Mouse (Mus musculus) embryonic fibroblast, embryonic 13.5 days (primary cell): ENCODE results near the gene Hmgn3. TPM values are rescaled to one million over a fixed set of nuclear protein-coding genes. Genes with fewer than 3 reads are reported as not detected.
"Not testable (repeated sequence)": the region's sequence is repeated elsewhere in the genome, so short reads cannot be mapped to it uniquely, and the experiment has no call there.

ENCODE experiments used
- H3K27ac ChIP-seq: 2 replicates; pipeline ENCODE4 v1.5.1; 2012; ENCODE audit warnings: low read length, control low read depth, inconsistent platforms; ENCODE audit not compliant: insufficient read depth
- H3K4me1 ChIP-seq: 2 replicates; pipeline ENCODE4 v1.6.1; 2011; ENCODE audit warnings: low read length; ENCODE audit not compliant: control insufficient read depth, insufficient read depth
- H3K4me3 ChIP-seq: 2 replicates; pipeline ENCODE4 v1.5.1; 2011; ENCODE audit warnings: mild to moderate bottlenecking, control low read depth, low read length; ENCODE audit not compliant: insufficient read depth
- CTCF ChIP-seq: IDR thresholded peaks from 2 replicates; pipeline ENCODE4 v1.5.1; 2011; ENCODE audit warnings: mild to moderate bottlenecking, control low read depth, low read length, moderate library complexity, borderline replicate concordance; ENCODE audit not compliant: insufficient read depth
- POLR2A ChIP-seq: IDR thresholded peaks from 2 replicates; pipeline ENCODE4 v1.6.1; 2011; ENCODE audit warnings: low read depth, mild to moderate bottlenecking, control low read depth, low read length, moderate library complexity
- polyA plus RNA-seq: library from polyadenylated mRNA; stranded (reverse); fragments of >200 nt; gene quantifications from 2 replicates; pipeline ENCODE4 v1.2.4, GENCODE M21; 2011; ENCODE audit warnings: low read depth; ENCODE audit not compliant: missing spikeins, insufficient read length

The Hmgn3 gene
- 67.2 and 95.4 TPM in 2 replicates for polyA plus RNA-seq

DNA sequence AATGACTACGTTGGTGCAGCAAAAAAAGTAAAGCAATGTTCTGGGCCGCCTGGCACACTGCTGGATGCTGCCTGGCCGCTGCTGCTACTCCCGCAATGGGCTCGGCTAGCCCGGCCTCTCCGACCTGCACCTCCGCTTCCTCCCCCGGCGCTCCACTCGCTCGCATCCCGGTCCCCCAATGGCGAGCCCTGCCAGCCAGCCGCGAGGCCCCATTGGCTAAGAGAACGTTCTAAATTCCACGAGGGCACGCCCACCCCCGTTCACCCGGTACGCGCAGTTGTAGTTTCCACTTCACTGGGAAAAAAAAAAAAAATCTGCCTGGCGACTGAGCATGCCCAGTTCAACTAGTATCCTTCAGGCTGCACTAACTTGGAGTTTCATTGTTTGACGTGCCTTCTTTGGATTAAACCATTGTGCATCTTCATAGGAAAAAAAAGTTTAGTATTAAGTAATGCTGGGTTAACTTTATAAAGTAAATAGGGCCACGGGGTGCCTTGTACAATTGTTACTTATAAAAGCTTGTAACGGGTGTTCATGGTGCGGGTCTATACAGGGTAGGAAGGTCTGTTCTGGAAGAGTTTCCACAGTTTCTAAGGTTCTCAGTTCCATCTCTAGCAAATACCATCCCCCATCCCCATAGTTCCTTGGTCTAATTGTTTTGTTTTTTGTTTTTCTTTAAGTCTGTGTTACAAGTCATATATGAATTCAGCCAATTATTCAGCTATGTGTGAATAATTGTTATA is at the start of gene Hmgn3:
Gene Hmgn3 (minus strand): TSS at position 240 of the 743 bp plus-strand sequence.
- H3K27ac ChIP-seq, result peak within 1 kb of the TSS; percentile 15; the same call in 1 of the 2 replicates
- H3K4me1 ChIP-seq, result no peaks in the 10 kb centered on the region
- H3K4me3 ChIP-seq, result peak within 1 kb of the TSS; percentile 77
- TF ChIP-seq CTCF (no peak), POLR2A (peak; percentile 90)

DNA sequence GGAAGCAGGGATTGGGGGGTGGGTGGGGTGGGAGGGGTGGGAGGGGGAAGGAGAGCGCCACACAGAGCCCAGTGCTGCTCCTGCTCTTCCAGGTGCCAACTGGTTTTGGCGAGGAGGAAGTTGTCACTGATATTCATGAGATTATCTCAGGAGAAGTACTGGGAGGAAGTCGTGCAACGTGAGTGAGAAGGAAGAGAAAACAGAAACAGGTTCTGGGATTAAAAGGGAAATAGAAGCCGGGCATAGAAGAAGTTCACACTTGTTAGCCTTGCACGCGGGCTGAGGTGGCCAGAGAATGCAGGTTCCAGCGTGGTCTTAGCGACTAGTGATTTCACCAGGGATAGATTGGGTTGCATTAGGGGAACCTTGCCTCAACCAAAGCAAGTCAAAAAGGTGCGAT is 49.3 kb upstream of the Hmgn3 start:
- H3K27ac ChIP-seq, result no peak overlapping the region
- H3K4me1 ChIP-seq, result no peaks in the 10 kb centered on the region
- TF ChIP-seq POLR2A (no peak), CTCF (no peak)
- H3K4me3 ChIP-seq, result no peak overlapping the region

DNA sequence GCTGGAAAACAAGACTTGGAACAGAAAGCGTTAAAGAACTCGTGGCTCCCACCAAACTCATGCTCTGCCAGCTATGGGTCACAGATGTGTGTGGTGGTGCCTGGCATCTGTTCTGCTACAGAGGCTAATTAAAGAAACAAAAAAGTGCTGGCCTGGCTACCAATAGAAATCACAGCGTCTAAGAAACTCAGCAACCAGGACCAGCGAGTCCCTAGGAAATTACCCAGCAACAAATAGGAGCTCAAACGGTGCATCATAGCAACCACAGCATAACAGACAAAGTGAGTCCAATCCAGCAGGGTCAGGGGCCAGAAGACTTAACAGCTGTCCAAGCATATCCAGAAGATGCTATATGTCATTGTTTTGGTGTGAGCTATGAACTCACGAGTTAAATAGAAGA is 48.5 kb upstream of the Hmgn3 start:
- Histone ChIP-seq H3K4me3 (no peak overlapping the region), H3K27ac (no peak overlapping the region), H3K4me1 (no peaks in the 10 kb centered on the region)
- TF ChIP-seq CTCF (no peak), POLR2A (no peak)

DNA sequence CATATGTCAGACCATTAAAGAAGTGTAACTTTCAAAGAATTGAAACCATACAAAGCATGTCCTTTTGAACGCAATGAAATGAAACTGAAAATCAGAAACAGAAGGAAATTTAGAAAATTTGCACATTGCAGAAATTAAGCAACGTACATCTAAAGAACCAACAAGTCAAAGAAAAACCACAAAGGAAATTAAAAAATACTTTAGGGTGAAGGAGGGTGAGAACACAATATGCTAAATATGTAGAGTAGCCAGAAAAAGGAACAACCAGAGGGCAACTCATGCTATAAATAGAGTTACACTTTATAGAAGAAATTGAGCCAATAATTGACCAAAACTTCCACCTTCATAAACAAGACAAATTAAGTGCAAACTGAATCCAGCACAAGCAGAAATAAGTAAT is 41.3 kb upstream of the Hmgn3 start:
- H3K4me3 ChIP-seq, result no peak overlapping the region
- no peak overlapping the region for H3K27ac ChIP-seq
- no peaks in the 10 kb centered on the region for H3K4me1 ChIP-seq
- TF ChIP-seq POLR2A (no peak), CTCF (no peak)

DNA sequence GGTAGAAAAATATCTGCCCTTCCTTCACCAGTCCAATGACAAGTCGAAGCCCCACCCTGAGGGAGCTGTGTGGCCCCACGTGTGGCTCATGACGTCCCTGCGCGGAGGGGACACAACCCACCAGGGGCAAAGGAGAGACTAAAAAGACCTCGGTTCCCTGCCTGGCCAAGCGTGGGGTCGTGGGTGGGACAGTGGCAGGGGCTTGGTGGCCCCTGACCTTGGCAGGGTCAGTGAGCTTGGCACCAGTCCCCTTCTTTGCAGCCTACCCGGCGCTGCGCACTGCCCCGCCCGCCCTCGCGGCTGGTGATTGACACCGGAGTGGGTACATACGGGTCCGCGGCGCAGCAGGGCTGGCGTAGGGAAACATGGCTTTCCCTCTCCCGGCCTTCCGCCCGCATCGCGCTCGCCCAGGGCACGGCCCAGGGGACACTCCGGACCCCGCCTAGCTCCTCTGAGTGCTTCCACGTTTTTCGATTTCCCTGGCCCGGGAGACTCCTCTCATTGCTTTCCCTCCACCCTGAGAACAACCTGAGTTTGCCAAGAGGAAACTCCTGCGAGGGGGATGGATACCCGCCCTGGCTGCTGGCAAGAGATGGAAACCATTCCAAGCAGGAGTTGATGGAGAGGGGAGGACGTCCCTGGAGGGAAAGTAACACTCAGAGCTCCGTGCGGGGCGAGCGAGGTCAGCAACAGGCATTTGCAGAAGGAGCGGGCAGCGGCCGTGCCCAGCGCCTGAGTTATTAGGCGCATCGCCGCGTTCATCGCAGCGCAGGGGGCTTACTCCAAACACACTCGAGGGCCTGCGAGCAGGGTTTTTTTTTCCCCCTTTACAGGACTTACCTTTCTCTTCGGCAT is 667 bp downstream of the Hmgn3 start:
- H3K27ac ChIP-seq, result peak overlapping the region; percentile 15; the same call in 1 of the 2 replicates
- no peaks in the 10 kb centered on the region for H3K4me1 ChIP-seq
- peak overlapping the region; percentile 77 for H3K4me3 ChIP-seq
- TF ChIP-seq CTCF (no peak), POLR2A (peak; percentile 38; the same call in 1 of the 2 replicates)

DNA sequence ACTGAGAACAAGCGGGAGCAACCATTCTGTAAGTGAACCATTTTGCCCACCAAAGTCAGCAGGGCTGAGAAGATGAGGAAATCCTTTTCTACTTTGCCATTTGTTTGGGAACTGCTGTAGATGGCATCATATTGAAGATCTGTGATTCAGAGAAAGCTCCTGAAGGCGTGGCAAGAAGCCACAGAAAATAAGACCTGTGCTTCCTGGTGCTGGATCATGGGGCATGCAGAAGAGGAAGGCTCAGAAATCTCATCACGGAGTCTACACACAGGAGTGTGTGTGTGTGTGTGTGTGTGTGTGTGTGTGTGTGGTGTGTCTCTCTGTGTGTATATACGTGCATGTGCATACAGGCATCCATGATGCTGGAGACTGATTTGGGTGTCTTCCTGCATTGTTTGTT is 16.7 kb downstream of the Hmgn3 start:
- no peak for TF ChIP-seq POLR2A
- no peak for TF ChIP-seq CTCF
- Histone ChIP-seq H3K4me1 (no peaks in the 10 kb centered on the region), H3K4me3 (no peak overlapping the region), H3K27ac (no peak overlapping the region)

DNA sequence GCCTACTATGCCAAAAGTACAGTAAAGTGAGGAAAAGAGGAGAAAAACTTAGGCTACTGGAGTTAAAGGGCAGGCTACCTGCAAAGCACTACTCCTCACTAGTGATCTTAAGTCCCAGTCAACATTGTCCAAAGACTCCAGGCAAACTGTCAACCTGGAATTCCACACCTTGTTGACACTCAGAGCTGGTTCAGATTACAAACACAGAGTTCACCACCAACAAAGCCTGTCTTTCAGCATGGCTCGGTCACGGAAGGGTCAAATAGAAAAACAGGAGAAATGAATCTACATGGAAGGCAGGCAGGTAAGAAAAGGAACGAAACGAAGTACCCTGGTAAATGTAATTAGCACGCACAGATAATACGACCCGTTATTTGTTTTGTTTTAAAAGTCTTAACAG is 18.6 kb downstream of the Hmgn3 start:
- Histone ChIP-seq H3K4me3 (no peak overlapping the region), H3K27ac (no peak overlapping the region), H3K4me1 (no peaks in the 10 kb centered on the region)
- no peak for TF ChIP-seq CTCF
- no peak for TF ChIP-seq POLR2A

DNA sequence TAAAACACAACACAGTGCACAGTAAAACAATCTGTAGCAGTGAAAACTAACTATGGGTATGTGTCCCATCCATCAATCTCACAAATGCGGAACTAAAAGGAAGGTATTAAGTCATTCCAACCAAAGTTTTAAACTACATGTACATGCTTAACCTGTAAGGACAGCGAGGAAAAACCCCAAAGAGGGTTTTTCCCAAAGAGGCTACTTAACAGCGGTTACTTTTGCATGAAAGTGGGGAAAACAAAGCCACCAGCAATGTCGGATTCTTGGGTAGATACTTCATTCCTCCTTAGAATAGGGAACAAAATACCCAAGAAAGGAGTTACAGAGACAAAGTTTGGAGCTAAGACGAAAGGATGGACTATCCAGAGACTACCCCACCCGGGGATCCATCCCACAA is 20.0 kb downstream of the Hmgn3 start:
- H3K4me1 ChIP-seq, H3K4me3 ChIP-seq, H3K27ac ChIP-seq: not testable (repeated sequence)

DNA sequence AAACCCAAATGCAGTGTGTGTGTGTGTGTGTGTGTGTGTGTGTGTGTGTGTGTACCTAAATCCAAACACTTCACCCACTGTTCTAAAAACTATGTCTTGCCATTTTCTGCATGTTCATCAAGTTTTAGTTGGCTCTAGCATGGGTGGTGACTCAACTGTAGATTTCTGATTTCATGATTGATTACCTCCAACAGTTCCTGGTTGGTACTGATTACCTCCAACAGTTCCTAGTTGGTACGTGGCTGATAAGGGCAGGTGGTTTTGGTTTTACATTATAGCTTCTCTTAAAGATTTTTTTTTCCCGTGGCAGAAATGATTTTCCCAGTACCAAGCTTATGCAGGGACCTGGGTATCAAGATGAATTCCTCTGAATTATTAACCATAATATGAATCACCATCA is 27.3 kb downstream of the Hmgn3 start:
- Histone ChIP-seq H3K4me3 (no peak overlapping the region), H3K4me1 (no peaks in the 10 kb centered on the region; the same call in 1 of the 2 replicates), H3K27ac (no peak overlapping the region)
- TF ChIP-seq POLR2A, result no peak
- TF ChIP-seq CTCF, result no peak

DNA sequence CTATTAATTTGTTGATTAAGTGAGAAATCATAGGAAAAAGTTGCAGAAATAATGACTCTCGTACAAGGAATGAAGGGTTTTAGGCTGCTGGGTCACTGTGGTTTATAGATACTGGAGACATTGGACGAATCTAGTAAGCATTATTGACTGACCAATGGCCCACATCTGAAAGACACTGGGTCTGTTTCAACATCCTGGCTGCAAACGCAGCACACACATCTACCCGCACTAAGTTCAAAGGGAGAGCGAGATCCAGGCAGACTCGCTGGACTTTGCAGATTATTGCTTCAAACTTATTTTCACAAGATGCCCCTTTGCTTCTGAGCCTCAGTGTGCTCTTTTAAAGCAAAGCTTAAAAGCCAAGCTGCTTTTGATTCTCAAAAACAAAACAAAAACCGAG is 29.0 kb downstream of the Hmgn3 start:
- Histone ChIP-seq H3K4me1 (peaks cover under 1% of the 10 kb centered on the region), H3K4me3 (no peak overlapping the region)
- TF ChIP-seq POLR2A (no peak), CTCF (no peak)

More for the DNA sequence above, 29.0 kb downstream of the Hmgn3 start:
- H3K27ac ChIP-seq, result peak overlapping the region; percentile 55
